Mouse (Mus musculus): Measurements from ENCODE around the gene Wars. TPM values are rescaled to one million over a fixed set of nuclear protein-coding genes. Genes with fewer than 3 reads are reported as not detected.
A peak's percentile ranks its signal among the peaks of the same experiment; 100 is the strongest.

Gene Wars
- polyA plus RNA-seq, 1 experiment from 2014 or later: 103 TPM

GRCm38 (mm10) chr12:108904276-108904653 is 10.3 kb upstream of the Wars start:
- no peaks in the 10 kb centered on the region for H3K9me3 ChIP-seq
- H3K27me3 ChIP-seq (replicated peaks): no peaks in the 10 kb centered on the region
- 41% methylated on average over 8 of the region's 8 CpGs for WGBS
- H3K9ac ChIP-seq: 0 out of 2 replicates have a peak overlapping the region, but pooled peaks have one; percentile 7
- no peak for ATAC-seq (replicated peaks)
- H3K4me2 ChIP-seq: no peak overlapping the region
- H3K36me3 ChIP-seq (replicated peaks): no peaks in the 10 kb centered on the region
- peak overlapping the region; percentile 39; the same call in 1 of the 2 replicates for H3K27ac ChIP-seq
- no peak overlapping the region for H3K4me3 ChIP-seq
- peaks cover 37% of the 10 kb centered on the region for H3K4me1 ChIP-seq

GRCm38 (mm10) chr12:108903600-108904275 is 9.8 kb upstream of the Wars start:
- Histone ChIP-seq H3K27ac (peak overlapping the region; percentile 39; the same call in 1 of the 2 replicates), H3K27me3 (replicated peaks) (no peaks in the 10 kb centered on the region), H3K4me3 (no peak overlapping the region), H3K36me3 (replicated peaks) (no peaks in the 10 kb centered on the region), H3K9ac (no peak overlapping the region), H3K4me2 (no peak overlapping the region), H3K4me1 (peaks cover 35% of the 10 kb centered on the region), H3K9me3 (no peaks in the 10 kb centered on the region)
- WGBS: 59% methylated on average over 8 of the region's 8 CpGs
- peak; percentile 65 for ATAC-seq (replicated peaks)

GRCm38 (mm10) chr12:108902940-108903339 is 9.0 kb upstream of the Wars start:
- 16% methylated on average over 8 of the region's 8 CpGs for WGBS
- Histone ChIP-seq H3K27me3 (replicated peaks) (no peaks in the 10 kb centered on the region), H3K27ac (no peak overlapping the region), H3K4me2 (no peak overlapping the region), H3K9ac (no peak overlapping the region), H3K4me3 (no peak overlapping the region), H3K36me3 (replicated peaks) (no peaks in the 10 kb centered on the region), H3K9me3 (no peaks in the 10 kb centered on the region), H3K4me1 (peaks cover 35% of the 10 kb centered on the region)
- ATAC-seq (replicated peaks): 0 out of 2 replicates have a peak, but pooled peaks have one; percentile 18

DNA sequence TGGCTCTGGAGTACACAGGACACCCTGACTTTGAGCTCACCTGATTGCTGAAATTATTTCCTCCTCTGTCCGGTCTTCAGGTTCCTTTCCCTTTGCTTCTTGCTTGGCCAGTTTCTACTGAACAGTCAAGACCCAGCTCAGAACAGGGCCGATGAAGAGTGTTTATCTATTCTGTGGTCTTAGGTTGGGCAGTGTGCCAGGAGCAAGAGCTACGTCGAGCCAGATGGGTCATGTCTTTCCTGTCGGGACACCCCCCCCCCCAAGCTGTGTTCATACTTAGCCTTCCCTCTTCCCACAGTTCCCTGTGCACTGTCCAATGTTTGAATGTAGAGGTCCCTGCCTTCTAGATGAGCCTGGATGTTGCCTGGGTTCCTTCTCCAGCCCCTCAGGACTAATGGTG is 7.4 kb upstream of the Wars start:
- Histone ChIP-seq H3K36me3 (replicated peaks) (no peaks in the 10 kb centered on the region), H3K4me3 (no peak overlapping the region), H3K27me3 (replicated peaks) (no peaks in the 10 kb centered on the region), H3K27ac (no peak overlapping the region), H3K4me2 (no peak overlapping the region), H3K9me3 (no peaks in the 10 kb centered on the region), H3K4me1 (peaks cover 28% of the 10 kb centered on the region), H3K9ac (no peak overlapping the region)
- ATAC-seq (replicated peaks): no peak
- WGBS: 74% methylated on average over 5 of the region's 5 CpGs

DNA sequence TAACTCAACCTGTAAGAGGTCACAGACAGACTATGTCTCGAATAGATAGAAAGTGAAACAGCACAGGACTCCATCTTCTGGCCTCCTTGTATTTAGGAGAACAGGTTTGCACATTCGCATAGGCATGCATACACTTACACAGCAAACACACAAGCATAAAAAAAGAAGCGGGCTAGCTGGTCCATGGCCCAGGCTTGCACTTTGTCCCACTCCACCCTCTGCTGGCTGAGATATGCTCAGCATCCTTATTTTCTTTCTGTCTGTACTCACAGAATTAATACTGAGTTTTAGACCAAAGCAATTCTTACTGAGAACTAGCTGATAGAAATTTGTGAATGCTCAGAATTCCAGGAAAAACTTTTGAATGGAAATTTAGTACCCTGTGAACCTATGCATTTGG is 2.0 kb upstream of the Wars start:
- Histone ChIP-seq H3K4me2 (no peak overlapping the region), H3K27ac (no peak overlapping the region), H3K27me3 (replicated peaks) (no peaks in the 10 kb centered on the region), H3K36me3 (replicated peaks) (no peaks in the 10 kb centered on the region), H3K4me1 (peaks cover 24% of the 10 kb centered on the region), H3K4me3 (no peak overlapping the region), H3K9me3 (no peaks in the 10 kb centered on the region), H3K9ac (no peak overlapping the region)
- no peak for ATAC-seq (replicated peaks)
- 70% methylated on average over 3 of the region's 3 CpGs for WGBS

DNA sequence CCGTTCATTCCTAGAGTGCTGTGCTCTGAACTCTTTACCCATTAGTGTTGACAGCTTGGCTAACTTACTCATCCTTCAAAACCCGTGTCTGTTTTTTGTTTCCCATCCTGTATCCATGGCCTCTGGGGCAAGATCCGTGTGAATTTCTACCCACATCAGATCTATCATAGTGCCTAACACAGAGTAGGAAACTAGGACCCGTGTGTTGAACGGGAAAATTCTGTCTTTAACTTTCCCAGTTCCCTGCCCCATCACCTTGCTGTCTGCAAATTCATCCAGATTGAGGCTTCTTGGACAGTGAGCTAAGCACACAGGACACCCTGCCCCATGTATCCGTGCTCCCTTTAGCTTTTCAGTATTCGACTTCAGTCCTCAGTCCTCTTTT is 450 bp upstream of the Wars start:
- ATAC-seq (replicated peaks): peak; percentile 51
- Histone ChIP-seq H3K4me1 (peaks cover 24% of the 10 kb centered on the region), H3K36me3 (replicated peaks) (no peaks in the 10 kb centered on the region; the same call in 1 of the 2 replicates), H3K27me3 (replicated peaks) (no peaks in the 10 kb centered on the region), H3K4me3 (peak overlapping the region; percentile 57), H3K9ac (peak overlapping the region; percentile 55), H3K27ac (peak overlapping the region; percentile 64), H3K4me2 (peak overlapping the region; percentile 61), H3K9me3 (no peaks in the 10 kb centered on the region)
- 0% methylated on average over 7 of the region's 7 CpGs for WGBS

DNA sequence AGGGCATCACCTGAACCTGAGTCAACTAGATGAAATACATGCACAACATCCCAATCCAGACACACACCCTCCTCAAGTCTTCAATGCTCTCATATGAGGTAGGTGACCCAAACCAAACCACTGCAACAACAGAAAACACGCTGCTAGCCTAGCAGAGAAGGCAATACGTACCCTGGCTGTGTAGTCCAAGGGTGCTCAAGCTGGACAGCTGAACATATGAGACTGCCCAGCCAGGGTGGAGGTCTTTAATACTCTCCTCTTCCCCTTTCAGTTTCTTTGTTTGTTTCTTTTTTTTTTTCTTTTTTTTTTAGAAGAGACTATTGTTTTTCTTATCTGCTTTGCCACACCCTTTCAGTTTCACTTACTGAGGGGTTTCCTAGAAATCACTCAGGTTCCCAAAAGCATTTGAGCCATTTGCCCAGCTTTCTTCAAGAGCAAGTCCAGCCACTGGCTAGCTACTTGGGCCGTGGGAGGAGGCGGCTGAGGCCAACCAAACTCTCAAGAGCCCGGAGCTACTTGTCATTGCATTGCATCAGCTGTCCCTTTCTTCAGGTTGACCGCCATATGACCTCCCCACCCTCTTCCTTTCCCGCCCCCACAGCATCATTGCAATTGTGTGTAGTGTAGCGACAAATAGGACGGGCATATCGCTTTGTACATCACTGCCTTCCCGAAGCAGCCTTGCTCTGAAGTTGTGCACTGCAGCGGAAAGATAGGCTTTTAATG is 822 bp downstream of the Wars start, which contains the start of gene Wdr25:
Gene Wdr25 (plus strand): TSS at position 643 of the 726 bp plus-strand sequence.
- Histone ChIP-seq H3K4me1 (peaks cover 24% of the 10 kb centered on the region), H3K36me3 (replicated peaks) (peaks cover 3% of the 10 kb centered on the region), H3K4me2 (peak within 1 kb of the TSS; percentile 89), H3K27ac (peak within 1 kb of the TSS; percentile 64), H3K27me3 (replicated peaks) (no peaks in the 10 kb centered on the region), H3K9me3 (no peaks in the 10 kb centered on the region), H3K4me3 (peak within 1 kb of the TSS; percentile 57), H3K9ac (peak within 1 kb of the TSS; percentile 55)
- ATAC-seq (replicated peaks): no peak
- 22% methylated on average over 12 of the region's 12 CpGs for WGBS

DNA sequence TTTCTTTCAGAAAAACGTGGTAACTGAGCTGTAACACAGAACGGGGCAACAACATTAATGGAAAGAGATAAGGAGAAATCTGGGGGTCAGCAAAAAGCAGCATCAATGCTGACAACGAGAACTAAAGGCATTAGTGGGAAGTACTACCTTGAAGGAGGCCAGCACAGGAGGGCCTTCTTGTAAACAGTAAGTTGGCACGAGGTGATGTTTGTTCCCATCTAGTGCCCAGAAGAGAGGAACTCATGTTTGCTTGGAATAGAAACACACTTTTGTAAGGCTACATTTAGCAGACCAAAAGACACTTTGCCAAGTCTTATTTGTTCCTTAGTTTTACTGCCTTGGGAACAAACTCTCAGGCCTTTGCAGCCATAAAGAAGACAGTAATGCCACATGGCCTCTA is 5.3 kb downstream of the Wars start:
- H3K4me1 ChIP-seq: peaks cover 15% of the 10 kb centered on the region
- peaks cover 39% of the 10 kb centered on the region for H3K36me3 ChIP-seq (replicated peaks)
- H3K4me3 ChIP-seq: no peak overlapping the region
- no peak for ATAC-seq (replicated peaks)
- H3K4me2 ChIP-seq: no peak overlapping the region
- WGBS: 70% methylated on average over 4 of the region's 4 CpGs
- no peaks in the 10 kb centered on the region for H3K27me3 ChIP-seq (replicated peaks)
- no peaks in the 10 kb centered on the region for H3K9me3 ChIP-seq
- H3K9ac ChIP-seq: no peak overlapping the region
- no peak overlapping the region for H3K27ac ChIP-seq

- no peaks in the 10 kb centered on the region for H3K27me3 ChIP-seq (replicated peaks)
- peaks cover under 1% of the 10 kb centered on the region for H3K4me1 ChIP-seq
- no peaks in the 10 kb centered on the region for H3K9me3 ChIP-seq
- H3K36me3 ChIP-seq (replicated peaks): peaks cover 55% of the 10 kb centered on the region
- no peak overlapping the region for H3K27ac ChIP-seq
- no peak for ATAC-seq (replicated peaks)
- H3K9ac ChIP-seq: no peak overlapping the region
- H3K4me2 ChIP-seq: no peak overlapping the region
- H3K4me3 ChIP-seq: no peak overlapping the region
- 92% methylated on average over 4 of the region's 4 CpGs for WGBS
These were observed 6.9 kb downstream of the Wars start for GRCm38 (mm10) chr12:108887077-108887476.

DNA sequence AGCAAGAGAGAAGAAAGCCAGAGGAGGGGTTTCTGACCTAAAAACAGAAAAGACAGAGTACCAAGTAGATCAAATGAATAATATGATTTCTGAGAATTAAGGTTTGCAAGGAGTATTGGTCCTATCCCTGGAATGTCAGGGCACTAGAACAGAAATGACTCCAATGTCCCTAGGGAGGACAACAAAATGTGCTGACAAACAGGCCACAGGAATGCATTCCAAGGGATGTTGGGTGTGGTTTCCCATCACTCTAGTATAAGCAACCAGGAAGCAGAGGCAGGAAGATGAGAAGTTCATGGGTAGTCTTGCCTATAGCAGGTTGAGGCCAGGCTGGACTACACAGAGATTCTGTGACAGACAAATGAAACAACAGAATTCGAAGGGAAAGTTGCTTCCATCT is 8.1 kb downstream of the Wars start:
- 92% methylated on average over 1 of the region's 1 CpGs for WGBS
- Histone ChIP-seq H3K36me3 (replicated peaks) (peaks cover 62% of the 10 kb centered on the region), H3K27ac (no peak overlapping the region)

GRCm38 (mm10) chr12:108882776-108883175 is 11.2 kb downstream of the Wars start:
- no peak for ATAC-seq (replicated peaks)
- Histone ChIP-seq H3K27me3 (replicated peaks) (no peaks in the 10 kb centered on the region), H3K27ac (no peak overlapping the region), H3K4me2 (no peak overlapping the region), H3K9me3 (no peaks in the 10 kb centered on the region), H3K9ac (no peak overlapping the region), H3K4me3 (no peak overlapping the region), H3K36me3 (replicated peaks) (peaks cover 70% of the 10 kb centered on the region; the same call in 1 of the 2 replicates), H3K4me1 (no peaks in the 10 kb centered on the region)
- WGBS: 90% methylated on average over 8 of the region's 8 CpGs

More for the DNA sequence above, 8.1 kb downstream of the Wars start:
- H3K4me1 ChIP-seq: no peaks in the 10 kb centered on the region
- no peak overlapping the region for H3K4me3 ChIP-seq
- no peak overlapping the region for H3K4me2 ChIP-seq
- ATAC-seq (replicated peaks): no peak
- no peaks in the 10 kb centered on the region for H3K27me3 ChIP-seq (replicated peaks)
- H3K9me3 ChIP-seq: no peaks in the 10 kb centered on the region
- no peak overlapping the region for H3K9ac ChIP-seq

- Histone ChIP-seq H3K9ac (no peak overlapping the region), H3K9me3 (no peaks in the 10 kb centered on the region), H3K36me3 (replicated peaks) (peaks cover 60% of the 10 kb centered on the region; the same call in 1 of the 2 replicates), H3K27ac (no peak overlapping the region), H3K4me2 (no peak overlapping the region), H3K4me1 (no peaks in the 10 kb centered on the region), H3K4me3 (no peak overlapping the region), H3K27me3 (replicated peaks) (no peaks in the 10 kb centered on the region)
- ATAC-seq (replicated peaks): no peak
- WGBS: 88% methylated on average over 3 of the region's 3 CpGs
These were observed 12.8 kb downstream of the Wars start for GRCm38 (mm10) chr12:108881192-108881591.

Measured in midbrain, embryonic 15.5 days (tissue).